Mouse (Mus musculus) cortical plate, adult 2 months (tissue): ENCODE results near the gene A630001G21Rik.
A peak's percentile ranks its signal among the peaks of the same experiment; 100 is the strongest.

Source experiments
- CTCF ChIP-seq: fragments of 200-500 bp; IDR thresholded peaks from 2 replicates; pipeline ENCODE4 v1.5.1; 2011; ENCODE audit warnings: mild to moderate bottlenecking, control low read depth, low read length; ENCODE audit not compliant: insufficient read depth; ENCODE audit errors: extremely low read depth
- POLR2A ChIP-seq: fragments of 200-500 bp; IDR thresholded peaks from 2 replicates; pipeline ENCODE4 v1.6.1; 2011; ENCODE audit warnings: mild to moderate bottlenecking, low read length, control low read depth; ENCODE audit not compliant: insufficient read depth; ENCODE audit errors: extremely low read depth

GRCm38 (mm10) chr1:85736355-85737184 lies 41.9 kb downstream of the A630001G21Rik start:
- TF ChIP-seq POLR2A (no peak), CTCF (peak; percentile 91)
